Mouse (Mus musculus) lung, postnatal 0 days (tissue): ENCODE data around the gene Omg.

Experiments
- CTCF ChIP-seq: IDR thresholded peaks from 2 replicates; pipeline ENCODE4 v1.5.1; 2016; ENCODE audit warnings: antibody characterized with exemption, mild to moderate bottlenecking
- EP300 ChIP-seq: IDR thresholded peaks from 2 replicates; pipeline ENCODE4 v1.6.1; 2016; ENCODE audit warnings: antibody characterized with exemption, mild to moderate bottlenecking, control low read depth

GRCm38 (mm10) chr11:79460756-79461450, 43.0 kb downstream of the Omg start:
- TF ChIP-seq CTCF (no peak), EP300 (no peak)
